Mouse (Mus musculus): Measurements from ENCODE around the gene Scfd1.

Gene Scfd1

GRCm38 (mm10) chr12:51377003-51377887 lies at the start of gene Scfd1:
Scfd1 (plus strand) TSS chr12:51377510.
- peak; percentile 94 to 95 for DNase-seq

GRCm38 (mm10) chr12:51337014-51337413 lies 40.3 kb upstream of the Scfd1 start:
- DNase-seq: no peak

GRCm38 (mm10) chr12:51346121-51346520 lies 31.2 kb upstream of the Scfd1 start:
- peak in 1 of 2 experiments; percentile 20 for DNase-seq

- DNase-seq: peak; percentile 88 to 91
Observed at GRCm38 (mm10) chr12:51347988-51348697, 29.2 kb upstream of the Scfd1 start, which contains the start of gene G2e3. G2e3 (plus strand) TSS chr12:51348061.

GRCm38 (mm10) chr12:51348698-51348998 lies 28.7 kb upstream of the Scfd1 start:
- DNase-seq: no peak

- DNase-seq: no peak
Observed at GRCm38 (mm10) chr12:51355296-51355695, 22.0 kb upstream of the Scfd1 start.

GRCm38 (mm10) chr12:51361294-51361693 lies 16.0 kb upstream of the Scfd1 start:
- DNase-seq: no peak

GRCm38 (mm10) chr12:51362898-51363297 lies 14.4 kb upstream of the Scfd1 start:
- DNase-seq: no peak

- no peak for DNase-seq
Observed at GRCm38 (mm10) chr12:51368504-51368903, 8.8 kb upstream of the Scfd1 start.

- no peak for DNase-seq
Observed at GRCm38 (mm10) chr12:51377888-51378190, 529 bp downstream of the Scfd1 start.

- DNase-seq: no peak
Observed at GRCm38 (mm10) chr12:51399871-51400270, 22.6 kb downstream of the Scfd1 start.

GRCm38 (mm10) chr12:51402060-51402698 lies 24.9 kb downstream of the Scfd1 start:
- no peak for DNase-seq

GRCm38 (mm10) chr12:51403987-51404586 lies 26.8 kb downstream of the Scfd1 start:
- DNase-seq: no peak

GRCm38 (mm10) chr12:51411362-51411761 lies 34.1 kb downstream of the Scfd1 start:
- DNase-seq: no peak

- no peak for DNase-seq
Observed at GRCm38 (mm10) chr12:51437541-51437940, 60.2 kb downstream of the Scfd1 start.

- DNase-seq: no peak
Observed at GRCm38 (mm10) chr12:51438311-51438710, 61.0 kb downstream of the Scfd1 start.

GRCm38 (mm10) chr12:51449303-51449702 lies 72.0 kb downstream of the Scfd1 start:
- no peak for DNase-seq

- DNase-seq: no peak
Observed at GRCm38 (mm10) chr12:51470881-51471280, 93.6 kb downstream of the Scfd1 start.

GRCm38 (mm10) chr12:51481246-51481645 lies 103.9 kb downstream of the Scfd1 start:
- no peak for DNase-seq

GRCm38 (mm10) chr12:51492040-51492439 lies 114.7 kb downstream of the Scfd1 start:
- no peak for DNase-seq

GRCm38 (mm10) chr12:51493476-51493875 lies 116.2 kb downstream of the Scfd1 start:
- no peak for DNase-seq

- no peak for DNase-seq
Observed at GRCm38 (mm10) chr12:51494641-51495040, 117.3 kb downstream of the Scfd1 start.
